Mouse (Mus musculus): Measurements from ENCODE around the gene Gm5795. TPM values are rescaled to one million over a fixed set of nuclear protein-coding genes. Genes with fewer than 3 reads are reported as not detected.
A peak's percentile ranks its signal among the peaks of the same experiment; 100 is the strongest.
"Not testable (repeated sequence)": the region's sequence is repeated elsewhere in the genome, so short reads cannot be mapped to it uniquely, and the experiment has no call there.

Gm5795 gene
- polyA plus RNA-seq (2015; fragmentation: Nextera tagmentation; extraction: Ambion mirVana) = 0.31 and 0.68 TPM in 2 replicates

DNA sequence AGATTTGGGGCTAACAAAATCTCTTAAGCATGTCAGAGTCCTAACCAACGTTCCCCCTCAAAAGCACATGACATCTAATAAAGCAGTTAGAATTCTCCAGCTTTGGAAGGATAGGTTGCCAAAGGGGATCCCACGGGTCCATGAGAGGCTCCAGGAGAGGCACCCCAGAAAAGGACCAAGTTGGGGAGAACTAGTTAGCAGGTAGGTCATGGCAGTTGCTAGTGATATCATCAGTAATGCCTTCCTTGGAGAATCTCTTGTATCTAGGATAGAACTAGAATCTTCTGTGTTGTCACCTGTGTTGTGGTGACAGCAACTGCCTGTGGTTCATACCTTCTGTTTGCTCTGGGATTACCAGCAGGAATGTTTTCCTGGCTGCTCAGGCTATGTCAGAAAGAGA lies at the start of gene Gm5795:
Gene Gm5795 (plus strand): TSS at position 301 of the 400 bp plus-strand sequence.
- WGBS = no CpG with 5 or more reads among the region's 2 CpGs
- not testable (repeated sequence) for H3K9me3 ChIP-seq; H3K9ac ChIP-seq; H3K4me2 ChIP-seq; H3K27me3 ChIP-seq; H3K36me3 ChIP-seq; H3K27ac ChIP-seq (replicated peaks); H3K4me1 ChIP-seq (replicated peaks); H3K4me3 ChIP-seq; ATAC-seq (ENCODE audit: low FRiP score, low read depth)

DNA sequence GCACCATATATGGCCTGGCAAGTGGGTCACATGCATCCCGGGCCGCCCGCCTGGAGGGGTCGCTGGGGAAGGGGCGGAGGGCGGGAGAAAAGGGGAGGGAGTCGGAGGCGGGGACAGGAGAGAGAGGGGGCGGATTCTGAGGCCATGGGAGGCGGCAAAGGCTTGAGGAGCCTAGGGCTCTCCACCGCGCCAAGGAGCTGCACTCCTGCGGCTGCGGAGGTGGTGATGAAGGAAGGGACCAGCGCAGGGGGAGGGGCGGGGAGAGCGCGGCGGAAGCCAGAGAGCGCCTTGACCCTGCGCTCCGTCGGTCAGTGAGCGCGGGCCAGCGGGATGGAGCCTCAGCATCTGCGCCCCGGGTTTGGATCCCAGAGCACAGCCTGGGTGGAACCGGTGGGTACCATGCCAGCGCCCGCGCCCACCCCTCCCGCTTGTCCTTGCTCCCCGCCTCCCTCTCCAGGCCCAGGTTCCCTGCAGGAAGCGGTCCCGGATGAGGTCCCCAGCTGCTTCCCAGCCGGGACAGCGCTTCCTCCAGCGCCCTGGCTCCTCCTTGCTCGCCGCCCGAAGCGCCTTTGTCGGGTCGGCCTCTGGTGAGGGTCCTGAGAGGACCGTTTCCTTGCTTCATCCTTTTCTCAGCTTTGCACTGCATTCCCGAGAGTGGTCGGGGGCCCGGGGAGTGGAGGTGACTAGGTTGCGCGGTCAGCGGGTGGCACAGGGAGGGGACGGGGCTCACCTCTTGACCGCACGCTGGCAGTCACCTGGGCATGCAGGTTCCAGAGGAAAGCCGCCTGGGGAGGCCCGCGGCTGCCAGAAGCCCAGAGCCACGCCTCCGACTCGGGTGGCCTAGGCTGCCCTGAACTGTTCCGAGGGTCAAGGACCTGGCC lies 20.5 kb downstream of the Gm5795 start, which contains the start of gene D830030K20Rik:
Gene D830030K20Rik (plus strand): TSS at position 217 of the 881 bp plus-strand sequence.
- H3K4me2 ChIP-seq = peak within 1 kb of the TSS; percentile 74
- H3K4me3 ChIP-seq = peak within 1 kb of the TSS; percentile 60
- not testable (repeated sequence) for H3K9me3 ChIP-seq; ATAC-seq (ENCODE audit: low FRiP score, low read depth); H3K4me1 ChIP-seq (replicated peaks); H3K36me3 ChIP-seq; H3K27ac ChIP-seq (replicated peaks); H3K27me3 ChIP-seq
- 0% methylated on average over 18 of the region's 62 CpGs for WGBS
- peak within 1 kb of the TSS; percentile 70 for H3K9ac ChIP-seq

DNA sequence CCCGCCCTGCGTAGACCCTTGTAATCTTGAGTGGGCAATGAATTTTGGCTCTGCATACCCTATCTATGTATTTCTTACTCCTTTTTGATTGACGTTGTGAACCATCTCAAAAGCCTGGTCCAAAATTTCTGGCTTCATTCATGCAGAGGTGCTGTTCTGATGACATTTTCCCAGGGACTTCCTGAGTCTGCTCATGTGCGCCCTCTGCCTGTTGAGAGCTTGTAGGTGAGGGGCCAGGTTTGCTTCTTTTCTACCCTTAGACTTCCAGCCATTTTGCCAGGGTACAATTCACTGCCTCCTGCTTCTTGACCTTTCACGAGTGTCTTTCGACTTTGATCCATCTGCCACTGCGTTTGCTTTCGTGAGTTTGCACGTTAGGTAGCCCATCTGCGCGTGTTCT lies 21.3 kb downstream of the Gm5795 start:
- not testable (repeated sequence) for ATAC-seq (ENCODE audit: low FRiP score, low read depth); H3K36me3 ChIP-seq; H3K9me3 ChIP-seq; H3K4me1 ChIP-seq (replicated peaks); H3K27ac ChIP-seq (replicated peaks); H3K27me3 ChIP-seq; H3K9ac ChIP-seq
- Histone ChIP-seq H3K4me2 (peak overlapping the region; percentile 43), H3K4me3 (peak overlapping the region; percentile 24; the same call in 1 of the 2 replicates)
- 12% methylated on average over 9 of the region's 11 CpGs for WGBS

Other genes with a start within 250 kb of the Gm5795 start
- not detected in 2 replicates for gene Gm2888, start 158.3 kb upstream of the Gm5795 start, polyA plus RNA-seq (2015; fragmentation: Nextera tagmentation; extraction: Ambion mirVana)
- 12.0 TPM in 2 replicates for gene Gm2897, start 139.0 kb upstream of the Gm5795 start, polyA plus RNA-seq (2015; fragmentation: Nextera tagmentation; extraction: Ambion mirVana)
- gene Gm10340, start 54.3 kb upstream of the Gm5795 start, polyA plus RNA-seq (2015; fragmentation: Nextera tagmentation; extraction: Ambion mirVana) = 0.12 TPM in 1 of 2 replicates, not detected in the other
- gene D830030K20Rik, start 20.2 kb downstream of the Gm5795 start, polyA plus RNA-seq (2015; fragmentation: Nextera tagmentation; extraction: Ambion mirVana) = 31.2 and 36.5 TPM in 2 replicates
- 0.17 TPM in 1 of 2 replicates, not detected in the other for gene Gm2956, start 144.4 kb downstream of the Gm5795 start, polyA plus RNA-seq (2015; fragmentation: Nextera tagmentation; extraction: Ambion mirVana)
- gene Gm10413, start 206.8 kb downstream of the Gm5795 start, polyA plus RNA-seq (2015; fragmentation: Nextera tagmentation; extraction: Ambion mirVana) = not detected in 2 replicates
- 18.6 and 19.7 TPM in 2 replicates for gene Gm10409, start 224.4 kb downstream of the Gm5795 start, polyA plus RNA-seq (2015; fragmentation: Nextera tagmentation; extraction: Ambion mirVana)
- 7.2 and 8.0 TPM in 2 replicates for gene Gm3005, start 239.8 kb downstream of the Gm5795 start, polyA plus RNA-seq (2015; fragmentation: Nextera tagmentation; extraction: Ambion mirVana)

Measured in hindbrain, embryonic 15.5 days (tissue).